Comparison of ENCODE assay signal across 11 mouse cellular contexts in the genomic region with DNA sequence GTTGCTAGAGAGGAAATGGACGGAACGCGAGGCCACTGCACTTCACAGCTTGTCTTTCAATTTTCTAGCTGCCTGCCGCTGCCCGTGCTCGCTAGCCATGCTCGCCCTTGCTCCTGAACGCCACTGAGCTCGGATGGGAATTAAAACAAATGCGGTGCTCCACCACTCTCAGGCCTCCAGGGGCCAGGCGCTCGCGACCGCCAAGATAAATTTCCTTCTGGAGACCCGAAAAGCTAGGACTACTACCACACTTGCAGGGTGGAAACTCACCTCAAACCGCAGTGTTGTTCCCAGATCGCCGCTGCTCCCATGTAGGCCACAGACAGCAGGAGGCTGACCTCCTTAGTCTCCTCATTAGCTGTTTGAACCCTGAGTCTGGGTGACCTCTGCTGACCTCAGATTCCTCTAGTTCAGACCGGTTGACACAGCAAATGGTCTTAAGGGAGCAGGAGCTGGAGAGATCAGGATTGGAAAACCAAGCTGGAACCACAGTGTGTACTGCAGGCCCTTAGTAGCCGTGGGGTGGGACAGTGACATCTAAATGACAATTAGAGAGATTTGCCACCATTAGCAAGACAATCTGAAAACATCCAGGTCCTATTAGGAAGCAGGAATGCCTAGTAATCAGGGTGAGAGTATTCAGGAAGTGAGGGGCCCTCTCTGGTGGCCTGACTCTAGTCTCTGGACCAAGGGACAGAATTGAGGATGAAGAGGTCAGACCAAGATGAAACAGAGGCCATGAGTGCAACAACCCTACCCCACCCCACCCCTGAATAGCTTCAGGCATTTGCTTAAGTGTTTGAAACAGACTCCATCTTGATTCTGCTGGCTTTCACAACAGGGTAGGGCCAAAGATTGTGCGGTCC.
DNase-seq lines count a peak whose midpoint lies in the region; ATAC-seq and TF ChIP-seq lines count a peak whose summit lies in the region.
"Had no signal": no experiment of that assay in that cellular context is flagged by ENCODE, and none has a peak within 500 bp of the region (broad histone marks: within the 10 kb centered on the region; RNA-seq: fewer than 3 reads in every experiment).

No protein-coding gene starts in this region.

- H3K9me3 ChIP-seq in E14TG2a.4 (ENCODE audit: low read length): no peaks in the 10 kb centered on the region
- H3K9me3 ChIP-seq in forebrain, embryonic 14.5 days (replicated peaks; ENCODE audit: control insufficient read depth, low read length): no peaks in the 10 kb centered on the region
- no peaks in the 10 kb centered on the region for H3K9me3 ChIP-seq in midbrain, embryonic 10.5 days (replicated peaks)

- TF ChIP-seq CTCF in gastrocnemius, adult 2 months (IDR thresholded peaks at IDR 0.05): no peak
- TF ChIP-seq CTCF in E14TG2a.4 (conservative IDR thresholded peaks at IDR 0.05; ENCODE audit: low read length): no peak

- ATAC-seq in forebrain, embryonic 14.5 days: no peak

- peaks cover 81% of the 10 kb centered on the region for H3K4me1 ChIP-seq in E14TG2a.4 (replicated peaks; ENCODE audit: low read depth, low read length)
- no peaks in the 10 kb centered on the region for H3K4me1 ChIP-seq in forebrain, embryonic 14.5 days (ENCODE audit: control insufficient read depth, insufficient read depth, low read length)
- peaks cover 46% of the 10 kb centered on the region for H3K4me1 ChIP-seq in midbrain, embryonic 10.5 days

- H3K36me3 ChIP-seq in E14TG2a.4 (ENCODE audit: insufficient read depth, low read length): peaks cover 27% of the 10 kb centered on the region
- no peaks in the 10 kb centered on the region for H3K36me3 ChIP-seq in forebrain, embryonic 14.5 days (ENCODE audit: control insufficient read depth, insufficient read depth, low read length)
- H3K36me3 ChIP-seq in midbrain, embryonic 10.5 days: no peaks in the 10 kb centered on the region

- H3K4me2 ChIP-seq in forebrain, embryonic 14.5 days (ENCODE audit: low read length): peak overlapping the region; percentile 30; the same call in 1 of the 2 replicates

- H3K27ac ChIP-seq in gastrocnemius, adult 2 months: no peak overlapping the region
- no peak overlapping the region for H3K27ac ChIP-seq in forebrain, embryonic 14.5 days (ENCODE audit: low read depth, low read length)
- peak overlapping the region; percentile 72 for H3K27ac ChIP-seq in midbrain, embryonic 10.5 days (replicated peaks)

- intact Hi-C loops in gastrocnemius, adult 2 months (cut with DNase I): no loop called here
- intact Hi-C loops in left cerebral cortex, postnatal 36 days (cut with DNase I): no loop called here

- H3K4me3 ChIP-seq in gastrocnemius, adult 2 months: 0 out of 2 replicates have a peak overlapping the region, but pooled peaks have one; percentile 9
- peak overlapping the region; percentile 95 for H3K4me3 ChIP-seq in E14TG2a.4 (replicated peaks; ENCODE audit: low read length)
- no peak overlapping the region for H3K4me3 ChIP-seq in forebrain, embryonic 14.5 days (ENCODE audit: low read depth, low read length)
- H3K4me3 ChIP-seq in midbrain, embryonic 10.5 days: peak overlapping the region; percentile 40
- H3K4me3 ChIP-seq: erythroblast, embryonic 14.5 days had no signal

- no peak overlapping the region; the same call in 1 of the 2 replicates for H3K9ac ChIP-seq in forebrain, embryonic 14.5 days (ENCODE audit: low read length)

- 10% methylated on average over 21 of the region's 21 CpGs for WGBS in forebrain, embryonic 14.5 days
- 5% methylated on average over 21 of the region's 21 CpGs for WGBS in midbrain, embryonic 10.5 days

- peaks cover 20% of the 10 kb centered on the region for H3K27me3 ChIP-seq in E14TG2a.4 (ENCODE audit: insufficient read depth, low read length)
- peaks cover 86% of the 10 kb centered on the region for H3K27me3 ChIP-seq in forebrain, embryonic 14.5 days (replicated peaks; ENCODE audit: control insufficient read depth, insufficient read depth, low read length)
- H3K27me3 ChIP-seq in midbrain, embryonic 10.5 days (ENCODE audit: low read depth, poor library complexity, severe bottlenecking): peaks cover 100% of the 10 kb centered on the region

- no peak for DNase-seq in gastrocnemius, adult 2 months
- no peak for DNase-seq in gastrocnemius, postnatal 25 days
- no peak for DNase-seq in forebrain, embryonic 14.5 days (ENCODE audit: low spot score)
- peak; percentile 48 for DNase-seq in midbrain, embryonic 10.5 days (ENCODE audit: low spot score)
- no peak for DNase-seq in cerebellum, adult 11 months
- no peak for DNase-seq in frontal cortex, adult 2 months (ENCODE audit: extremely low spot score in 1 of 2, low spot score in 1 of 2)
- no peak for DNase-seq in left cerebral cortex, postnatal 36 days (ENCODE audit: low spot score in 2 of 2)
- DNase-seq: adrenal gland, postnatal 36 days; layer of hippocampus, adult 9-11 months had no signal
